Mouse (Mus musculus) midbrain, postnatal 0 days (tissue): ENCODE data around the gene Foxn3. TPM values are rescaled to one million over a fixed set of nuclear protein-coding genes. Genes with fewer than 3 reads are reported as not detected.

Experiments used
- ATAC-seq: fragments of 200-750 bp; cut with Nextera tagmentation; 2 replicates; pipeline ENCODE4 v1.8.0; 2017; ENCODE audit warnings: moderate number of reproducible peaks, mild to moderate bottlenecking, moderate TSS enrichment, moderate library complexity; ENCODE audit not compliant: low FRiP score
- DNase-seq: peaks from one replicate; pipeline ENCODE4 v3.0.0-alpha.2; 2015; ENCODE audit warnings: low spot score
- H3K27ac ChIP-seq: fragments of 300-500 bp; sonication (generic); 2 replicates; pipeline ENCODE4 v1.5.1; 2014; ENCODE audit warnings: low read depth, mild to moderate bottlenecking, low read length, mixed read lengths
- H3K27me3 ChIP-seq: fragments of 300-500 bp; sonication (generic); 2 replicates; pipeline ENCODE4 v1.6.1; 2014; ENCODE audit warnings: low read length, control low read depth, mixed read lengths; ENCODE audit not compliant: insufficient read depth
- H3K36me3 ChIP-seq: fragments of 300-500 bp; sonication (generic); 2 replicates; pipeline ENCODE4 v1.6.1; 2014; ENCODE audit warnings: low read length, control low read depth, mixed read lengths; ENCODE audit not compliant: insufficient read depth
- H3K4me1 ChIP-seq: fragments of 300-500 bp; sonication (generic); 2 replicates; pipeline ENCODE4 v1.6.1; 2014; ENCODE audit warnings: mild to moderate bottlenecking, control low read depth, antibody characterized with exemption, low read length, mixed read lengths; ENCODE audit not compliant: insufficient read depth
- H3K4me2 ChIP-seq: fragments of 300-500 bp; sonication (generic); 2 replicates; pipeline ENCODE4 v1.6.1; 2014; ENCODE audit warnings: low read depth, mild to moderate bottlenecking, low read length, mixed read lengths; ENCODE audit not compliant: poor library complexity, severe bottlenecking
- H3K4me3 ChIP-seq: fragments of 300-500 bp; sonication (generic); 2 replicates; pipeline ENCODE4 v1.5.1; 2014; ENCODE audit warnings: low read depth, mild to moderate bottlenecking, low read length, moderate library complexity
- H3K9ac ChIP-seq: fragments of 300-500 bp; sonication (generic); replicated peaks from 2 replicates; pipeline ENCODE4 v1.6.1; 2014; ENCODE audit warnings: mild to moderate bottlenecking, low read length, moderate library complexity, mixed read lengths; ENCODE audit not compliant: poor library complexity, severe bottlenecking
- H3K9me3 ChIP-seq: fragments of 300-500 bp; sonication (generic); 2 replicates; pipeline ENCODE4 v1.6.1; 2016; ENCODE audit warnings: low read length, control low read depth
- CTCF ChIP-seq: IDR thresholded peaks from 2 replicates; pipeline ENCODE4 v1.5.1; 2016; ENCODE audit warnings: antibody characterized with exemption, mild to moderate bottlenecking
- WGBS: fragments of 180-500 bp; shearing (Covaris S2); extraction: QIAGEN DNeasy Blood & Tissue Kit; methylation state at CpG from one replicate; pipeline ENCODE4 v1.1.7; 2014; 5-methylcytosine and 5-hydroxymethylcytosine counted together
- polyA plus RNA-seq: library from polyadenylated mRNA; unstranded; fragments of >200 nt; fragmentation: Nextera tagmentation; extraction: Ambion mirVana; gene quantifications from 2 replicates; pipeline ENCODE4 v1.2.1, GENCODE M21; 2015
- total RNA-seq: library from RNA; depleted of rRNA; stranded (reverse); fragments of >200 nt; gene quantifications from 2 replicates; pipeline ENCODE4 v1.2.3, GENCODE M21; 2014

Gene Foxn3
- total and polyA plus RNA-seq, 2 experiments from 2014 or later = 38.9 to 72.7 TPM

GRCm38 (mm10) chr12:99502225-99502624 lies 61.2 kb downstream of the Foxn3 start:
- Histone ChIP-seq H3K4me1 (peaks cover 5% of the 10 kb centered on the region; the same call in 1 of the 2 replicates), H3K36me3 (no peaks in the 10 kb centered on the region), H3K4me3 (no peak overlapping the region), H3K27ac (no peak overlapping the region), H3K9ac (no peak overlapping the region), H3K27me3 (no peaks in the 10 kb centered on the region), H3K4me2 (no peak overlapping the region), H3K9me3 (no peaks in the 10 kb centered on the region)
- TF ChIP-seq CTCF = no peak
- 93% methylated on average over 4 of the region's 4 CpGs for WGBS
- DNase-seq = no peak
- ATAC-seq = no peak

GRCm38 (mm10) chr12:99498978-99499694 lies 64.2 kb downstream of the Foxn3 start:
- ATAC-seq = peak; percentile 23; the same call in 1 of the 2 replicates

DNA sequence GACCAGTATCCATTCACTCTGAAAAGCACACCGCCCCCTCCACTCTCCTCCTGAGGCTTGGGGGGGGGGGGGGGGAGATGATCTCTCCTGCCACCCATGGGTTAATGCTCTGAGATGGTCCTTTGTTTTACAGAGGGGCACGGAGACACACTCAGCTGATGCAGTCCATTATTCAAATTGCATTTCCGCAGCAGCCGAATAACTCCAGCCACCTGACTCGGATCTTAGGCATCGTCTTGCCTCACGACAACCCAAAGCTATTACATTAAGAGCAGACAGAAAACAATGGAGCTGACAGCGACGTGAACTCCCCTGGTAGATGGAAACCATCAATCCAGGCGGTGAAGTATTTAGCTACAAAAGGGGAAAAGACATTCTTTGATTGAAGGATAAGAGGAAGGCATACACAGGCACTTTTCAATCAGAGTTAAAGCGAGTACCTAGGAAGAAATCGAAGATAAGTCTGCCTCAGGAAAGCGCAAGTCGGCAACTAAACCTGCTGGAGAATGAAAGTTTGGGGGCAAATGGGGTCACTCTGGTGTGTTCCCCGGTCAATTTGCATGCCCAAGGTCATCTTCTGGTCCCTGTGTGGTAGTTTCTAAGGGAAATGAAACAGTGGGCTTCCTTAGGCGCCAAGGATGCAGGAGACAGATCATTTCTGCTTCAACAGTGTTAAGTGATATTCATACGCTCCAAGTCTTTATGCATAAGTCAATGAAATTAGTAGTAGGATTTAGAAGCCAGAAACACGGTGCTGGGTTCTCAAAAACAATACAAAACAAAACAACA lies 65.0 kb downstream of the Foxn3 start:
- peak overlapping the region; percentile 20; the same call in 1 of the 2 replicates for H3K4me3 ChIP-seq
- ATAC-seq (no peak), DNase-seq (peak; percentile 21)
- TF ChIP-seq CTCF = no peak
- no peaks in the 10 kb centered on the region for H3K36me3 ChIP-seq
- no peaks in the 10 kb centered on the region for H3K27me3 ChIP-seq
- H3K4me2 ChIP-seq = peak overlapping the region; percentile 44
- H3K9me3 ChIP-seq = no peaks in the 10 kb centered on the region
- H3K27ac ChIP-seq = peak overlapping the region; percentile 47; the same call in 1 of the 2 replicates
- WGBS = 21% methylated on average over 18 of the region's 18 CpGs
- H3K9ac ChIP-seq = peak overlapping the region; percentile 42
- peaks cover 5% of the 10 kb centered on the region; the same call in 1 of the 2 replicates for H3K4me1 ChIP-seq

More at GRCm38 (mm10) chr12:99498978-99499694, 64.2 kb downstream of the Foxn3 start:
- Histone ChIP-seq H3K36me3 (no peaks in the 10 kb centered on the region), H3K27me3 (no peaks in the 10 kb centered on the region), H3K27ac (peak overlapping the region; percentile 47; the same call in 1 of the 2 replicates), H3K4me3 (no peak overlapping the region), H3K9ac (no peak overlapping the region), H3K4me1 (peaks cover 5% of the 10 kb centered on the region; the same call in 1 of the 2 replicates), H3K4me2 (peak overlapping the region; percentile 44), H3K9me3 (no peaks in the 10 kb centered on the region)
- DNase-seq = peak; percentile 77
- no peak for TF ChIP-seq CTCF
- 21% methylated on average over 9 of the region's 9 CpGs for WGBS

- ATAC-seq (no peak), DNase-seq (no peak)
- Histone ChIP-seq H3K27me3 (no peaks in the 10 kb centered on the region), H3K4me2 (no peak overlapping the region), H3K36me3 (no peaks in the 10 kb centered on the region), H3K27ac (no peak overlapping the region), H3K4me3 (no peak overlapping the region), H3K9ac (no peak overlapping the region), H3K9me3 (no peaks in the 10 kb centered on the region), H3K4me1 (peaks cover 5% of the 10 kb centered on the region; the same call in 1 of the 2 replicates)
- TF ChIP-seq CTCF = no peak
- 88% methylated on average over 3 of the region's 3 CpGs for WGBS
These were observed 66.4 kb downstream of the Foxn3 start for GRCm38 (mm10) chr12:99496945-99497344.

GRCm38 (mm10) chr12:99490216-99490615 lies 73.2 kb downstream of the Foxn3 start:
- Histone ChIP-seq H3K4me2 (no peak overlapping the region), H3K36me3 (no peaks in the 10 kb centered on the region), H3K9ac (no peak overlapping the region), H3K27ac (no peak overlapping the region), H3K27me3 (no peaks in the 10 kb centered on the region), H3K4me3 (no peak overlapping the region), H3K9me3 (no peaks in the 10 kb centered on the region), H3K4me1 (no peaks in the 10 kb centered on the region)
- no peak for TF ChIP-seq CTCF
- DNase-seq (no peak), ATAC-seq (no peak)
- 77% methylated on average over 6 of the region's 6 CpGs for WGBS
